Mouse (Mus musculus) cerebellum, postnatal 14 days (tissue): ENCODE data around the gene Fbxl17.

ENCODE experiments used
- DNase-seq, 2 experiments: peaks; one replicate each; pipeline ENCODE4 v3.0.0; 2021; ENCODE audit warnings: mixed read lengths in 2 of 2

Gene Fbxl17

GRCm38 (mm10) chr17:63025238-63025637, 474.6 kb downstream of the Fbxl17 start:
- DNase-seq, result peak; percentile 12 to 24

GRCm38 (mm10) chr17:63017605-63018167, 482.1 kb downstream of the Fbxl17 start:
- DNase-seq, result no peak

- no peak for DNase-seq
Measured at GRCm38 (mm10) chr17:63012571-63012923, 487.3 kb downstream of the Fbxl17 start.

- peak; percentile 26 to 45 for DNase-seq
Measured at GRCm38 (mm10) chr17:63011893-63012570, 487.8 kb downstream of the Fbxl17 start.

- no peak for DNase-seq
Measured at GRCm38 (mm10) chr17:63010830-63011229, 489.0 kb downstream of the Fbxl17 start.

GRCm38 (mm10) chr17:63008788-63009187, 491.0 kb downstream of the Fbxl17 start:
- no peak for DNase-seq

- peak; percentile 10 to 22 for DNase-seq
Measured at GRCm38 (mm10) chr17:63008277-63008676, 491.5 kb downstream of the Fbxl17 start.

GRCm38 (mm10) chr17:63007876-63008275, 491.9 kb downstream of the Fbxl17 start:
- DNase-seq, result peak in 1 of 2 experiments; percentile 7
